Mouse (Mus musculus): ENCODE results near the gene Hivep1.

DNA sequence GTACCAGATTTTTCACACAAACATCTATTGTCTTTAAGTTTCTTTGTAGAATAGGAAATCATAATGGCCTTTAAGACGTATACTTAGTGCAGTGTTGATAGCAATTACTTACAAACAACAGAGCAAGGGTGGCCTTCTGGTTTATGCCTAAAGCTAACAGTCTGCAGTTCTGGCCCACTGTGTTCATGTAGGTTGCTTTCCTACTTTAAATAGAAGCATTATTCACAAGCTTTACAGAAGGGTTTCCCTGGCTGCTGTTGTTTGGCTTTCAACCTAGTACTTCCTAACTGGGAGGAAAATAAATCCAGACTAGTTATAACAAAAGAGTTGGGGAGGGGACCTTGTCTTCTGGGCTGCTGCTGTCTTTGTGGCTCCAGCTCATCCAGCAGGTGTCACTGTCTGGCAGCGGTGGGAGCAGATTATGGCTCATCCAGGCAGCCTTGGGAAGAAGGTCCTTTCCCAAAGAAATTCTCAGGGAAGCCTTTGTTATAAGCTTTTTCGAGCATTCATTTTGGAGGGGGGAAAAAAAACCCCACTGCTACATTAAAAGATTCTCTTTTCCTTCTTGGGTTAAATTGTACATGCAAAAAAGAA is 123.1 kb downstream of the Hivep1 start:
- TF ChIP-seq CTCF (conservative IDR thresholded peaks at IDR 0.05; ENCODE audit: low read length) (peak; percentile 32; the same call in 1 of the 2 replicates), POU5F1 (IDR thresholded peaks at IDR 0.05; ENCODE audit: borderline replicate concordance, low read length) (no peak), NANOG (IDR thresholded peaks at IDR 0.05; ENCODE audit: borderline replicate concordance, low read length) (no peak)

All from E14TG2a.4 (cell line).